9 mouse cellular contexts compared by ENCODE assay signal in the genomic region with DNA sequence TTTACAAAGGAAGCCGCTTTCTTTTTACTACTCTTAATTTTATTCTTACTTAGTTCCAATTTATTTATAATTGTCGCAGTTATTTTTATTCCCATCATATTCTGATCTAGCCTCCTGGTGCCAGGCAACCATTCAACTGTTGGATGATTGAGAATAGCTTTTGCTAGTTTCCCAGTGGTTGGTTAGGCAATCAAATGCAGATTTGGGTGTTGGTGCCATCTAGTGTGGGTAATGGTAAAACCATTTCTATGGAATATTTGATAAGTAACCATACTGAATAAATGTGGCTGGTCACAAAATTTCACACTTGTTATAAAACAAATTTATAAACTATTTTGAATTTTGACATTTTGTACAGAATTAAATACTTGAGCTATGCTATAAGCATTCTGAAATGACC. TPM values are rescaled to one million over a fixed set of nuclear protein-coding genes. Genes with fewer than 3 reads are reported as not detected.
A peak's percentile ranks its signal among the peaks of the same experiment; 100 is the strongest.
DNase-seq lines count a peak whose midpoint lies in the region; ATAC-seq and TF ChIP-seq lines count a peak whose summit lies in the region.
"Had no signal": no experiment of that assay in that cellular context is flagged by ENCODE, and none has a peak within 500 bp of the region (broad histone marks: within the 10 kb centered on the region; RNA-seq: fewer than 3 reads in every experiment).

No protein-coding gene starts in this region.

- H3K27me3 ChIP-seq in heart, postnatal 0 days (ENCODE audit: control insufficient read depth, insufficient read depth, low read length) = no peaks in the 10 kb centered on the region
- no peaks in the 10 kb centered on the region for H3K27me3 ChIP-seq in midbrain, postnatal 0 days (ENCODE audit: insufficient read depth, low read length)
- H3K27me3 ChIP-seq in midbrain, embryonic 10.5 days (ENCODE audit: low read depth, poor library complexity, severe bottlenecking) = no peaks in the 10 kb centered on the region
- H3K27me3 ChIP-seq: heart, embryonic 13.5 days had no signal

- H3K36me3 ChIP-seq in heart, postnatal 0 days (replicated peaks; ENCODE audit: control insufficient read depth, insufficient read depth, low read length) = 0 out of 2 replicates have a peak, but pooled peaks cover 4% of the 10 kb centered on the region
- H3K36me3 ChIP-seq in midbrain, postnatal 0 days (ENCODE audit: insufficient read depth, low read length) = 0 out of 2 replicates have a peak, but pooled peaks cover 2% of the 10 kb centered on the region
- peaks cover 42% of the 10 kb centered on the region for H3K36me3 ChIP-seq in midbrain, embryonic 10.5 days

- no peak overlapping the region for H3K9ac ChIP-seq in heart, postnatal 0 days (replicated peaks; ENCODE audit: low read depth, low read length)
- H3K9ac ChIP-seq in midbrain, postnatal 0 days (replicated peaks; ENCODE audit: low read length, poor library complexity, severe bottlenecking) = no peak overlapping the region
- H3K9ac ChIP-seq: heart, embryonic 13.5 days had no signal

- intact Hi-C loops in heart, postnatal 36 days (cut with DNase I) = loop anchor here (2.0 to 5.0 kb wide), 3 partner anchors 137 to 446 kb away; no protein-coding TSS in a partner anchor

- no peak for ATAC-seq in heart, postnatal 0 days (ENCODE audit: insufficient read depth, low read depth)
- ATAC-seq in midbrain, postnatal 0 days (ENCODE audit: low FRiP score) = no peak

- 84% methylated on average over 2 of the region's 2 CpGs for WGBS in heart, postnatal 0 days
- WGBS in midbrain, postnatal 0 days = 96% methylated on average over 2 of the region's 2 CpGs
- WGBS in midbrain, embryonic 10.5 days = 93% methylated on average over 2 of the region's 2 CpGs

- peak; percentile 52 for TF ChIP-seq CTCF in heart, postnatal 0 days (IDR thresholded peaks at IDR 0.05; ENCODE audit: low read depth)
- TF ChIP-seq CTCF in midbrain, postnatal 0 days (IDR thresholded peaks at IDR 0.05) = peak; percentile 70

- no peak overlapping the region for H3K4me3 ChIP-seq in heart, postnatal 0 days (ENCODE audit: low read depth, low read length)
- H3K4me3 ChIP-seq in midbrain, postnatal 0 days (ENCODE audit: low read depth, low read length) = no peak overlapping the region
- no peak overlapping the region for H3K4me3 ChIP-seq in midbrain, embryonic 10.5 days
- H3K4me3 ChIP-seq: heart, embryonic 13.5 days had no signal

- peak; percentile 18 for DNase-seq in heart, postnatal 0 days (ENCODE audit: low spot score)
- DNase-seq in heart, postnatal 36 days = no peak
- DNase-seq in midbrain, postnatal 0 days (ENCODE audit: low spot score) = peak; percentile 69
- DNase-seq in midbrain, embryonic 10.5 days (ENCODE audit: low spot score) = no peak
- DNase-seq in adipocyte (ENCODE audit: low spot score) = peak; percentile 78
- peak; percentile 54 for DNase-seq in naive thymus-derived CD4-positive, alpha-beta T cell, adult 2 months (ENCODE audit: low read depth)
- DNase-seq in spleen, adult 12 weeks (ENCODE audit: low spot score) = no peak
- no peak for DNase-seq in gastrocnemius, postnatal 10 days

- H3K4me1 ChIP-seq in heart, postnatal 0 days (ENCODE audit: control insufficient read depth, insufficient read depth) = peaks cover 11% of the 10 kb centered on the region
- H3K4me1 ChIP-seq in midbrain, postnatal 0 days (ENCODE audit: insufficient read depth, low read length) = no peaks in the 10 kb centered on the region; the same call in 1 of the 2 replicates
- H3K4me1 ChIP-seq in midbrain, embryonic 10.5 days = peaks cover 5% of the 10 kb centered on the region; the same call in 1 of the 2 replicates

- TF ChIP-seq EP300 in heart, postnatal 0 days (IDR thresholded peaks at IDR 0.05; ENCODE audit: low read depth) = no peak

- no peak overlapping the region for H3K27ac ChIP-seq in heart, postnatal 0 days (ENCODE audit: low read depth)
- H3K27ac ChIP-seq in midbrain, postnatal 0 days (ENCODE audit: low read depth, low read length) = no peak overlapping the region
- no peak overlapping the region for H3K27ac ChIP-seq in midbrain, embryonic 10.5 days (replicated peaks)
- H3K27ac ChIP-seq: heart, embryonic 13.5 days had no signal

- H3K9me3 ChIP-seq in heart, postnatal 0 days (replicated peaks; ENCODE audit: control insufficient read depth, low read length) = no peaks in the 10 kb centered on the region
- no peaks in the 10 kb centered on the region for H3K9me3 ChIP-seq in midbrain, postnatal 0 days (ENCODE audit: low read length)
- no peaks in the 10 kb centered on the region for H3K9me3 ChIP-seq in midbrain, embryonic 10.5 days (replicated peaks)
- H3K9me3 ChIP-seq: heart, embryonic 13.5 days had no signal

- no peak overlapping the region for H3K4me2 ChIP-seq in heart, postnatal 0 days (ENCODE audit: low read depth, low read length)
- H3K4me2 ChIP-seq in midbrain, postnatal 0 days (ENCODE audit: low read depth, low read length, poor library complexity, severe bottlenecking) = no peak overlapping the region
- H3K4me2 ChIP-seq: heart, embryonic 13.5 days had no signal

RNA-seq across cellular contexts. Expression of a gene that starts 22.0 kb away (rescaled TPM):
- 149 and 154 TPM in 2 replicates for total RNA-seq in heart, postnatal 0 days (2014; rRNA removed; ENCODE audit: low replicate concordance)
- polyA plus RNA-seq in heart, postnatal 0 days (2015; fragmentation: Nextera tagmentation; extraction: Ambion mirVana) = 48.0 and 48.9 TPM in 2 replicates
- total RNA-seq in heart, postnatal 36 days (2021) = 10 to 100 TPM; 91.7 to 95.2 TPM
- total RNA-seq in midbrain, postnatal 0 days (2014; rRNA removed) = 322 and 368 TPM in 2 replicates
- polyA plus RNA-seq in midbrain, postnatal 0 days (2015; fragmentation: Nextera tagmentation; extraction: Ambion mirVana) = 144 and 153 TPM in 2 replicates
- 65.8 and 71.1 TPM in 2 replicates for polyA plus RNA-seq in midbrain, embryonic 10.5 days (2016; fragmentation: Nextera tagmentation; extraction: Ambion mirVana)
- 1,000 to 10,000 TPM in 1 of 2 experiments, 100 to 1,000 TPM in 1; 914 to 1,007 TPM for total RNA-seq in gastrocnemius, postnatal 10 days (2021)

Comparison
In these comparisons a context has a peak if more than half of its experiments do, and no peak if none do; other contexts are left out.
1. DNase-seq: peak in heart, postnatal 0 days (single experiment), midbrain, postnatal 0 days (single experiment), adipocyte (single experiment) and naive thymus-derived CD4-positive, alpha-beta T cell, adult 2 months (single experiment); none in heart, postnatal 36 days (0 of 2), midbrain, embryonic 10.5 days (single experiment), spleen, adult 12 weeks (single experiment) and gastrocnemius, postnatal 10 days (single experiment).